In the genomic region with DNA sequence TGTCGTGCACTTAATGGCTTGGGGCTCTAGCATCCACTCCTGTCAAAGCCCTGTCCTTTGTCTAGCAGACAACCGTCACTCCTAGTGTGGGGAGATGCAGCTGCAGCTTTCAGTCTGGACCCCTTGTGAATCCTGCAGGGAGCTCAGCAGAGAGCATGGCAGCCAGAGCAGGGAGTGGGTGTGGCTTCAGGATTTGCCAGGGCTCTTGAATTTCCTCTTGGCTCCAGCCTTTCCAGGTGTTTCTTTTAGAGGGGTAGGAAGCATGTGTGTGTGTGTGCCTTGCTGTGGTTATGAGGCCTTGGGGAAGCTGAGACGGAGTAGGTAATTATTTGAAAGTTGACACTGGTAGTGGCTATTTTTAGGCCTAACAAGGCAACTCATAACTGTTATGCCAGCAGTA, we compare ENCODE assay signal across 9 mouse cellular contexts.
A peak's percentile ranks its signal among the peaks of the same experiment; 100 is the strongest.
DNase-seq lines count a peak whose midpoint lies in the region; ATAC-seq and TF ChIP-seq lines count a peak whose summit lies in the region.
"Had no signal": no experiment of that assay in that cellular context is flagged by ENCODE, and none has a peak within 500 bp of the region (broad histone marks: within the 10 kb centered on the region; RNA-seq: fewer than 3 reads in every experiment).

No protein-coding gene starts in this region.

- H3ac ChIP-seq in myocyte (ENCODE audit: control insufficient read depth, insufficient read length), result no peak overlapping the region

- no peaks in the 10 kb centered on the region for H3K27me3 ChIP-seq in heart, adult 2 months (ENCODE audit: control insufficient read depth, insufficient read depth, low read length)
- H3K27me3 ChIP-seq in forebrain, embryonic 12.5 days, result no peaks in the 10 kb centered on the region
- H3K27me3 ChIP-seq in hindbrain, embryonic 14.5 days (ENCODE audit: control insufficient read depth, insufficient read depth, low read length), result no peaks in the 10 kb centered on the region
- H3K27me3 ChIP-seq in myocyte (ENCODE audit: control insufficient read depth, insufficient read depth, insufficient read length), result no peaks in the 10 kb centered on the region

- TF ChIP-seq CTCF in heart, adult 2 months (IDR thresholded peaks at IDR 0.05), result no peak

- H3K27ac ChIP-seq in heart, adult 2 months, result peak overlapping the region; percentile 66
- no peak overlapping the region for H3K27ac ChIP-seq in forebrain, embryonic 12.5 days
- H3K27ac ChIP-seq in hindbrain, embryonic 14.5 days, result no peak overlapping the region

- peak; percentile 57; the same call in 1 of the 2 replicates for ATAC-seq in forebrain, embryonic 12.5 days (ENCODE audit: low FRiP score)
- ATAC-seq in hindbrain, embryonic 14.5 days (ENCODE audit: low FRiP score), result peak; percentile 19; the same call in 1 of the 2 replicates

- H3K9ac ChIP-seq in heart, adult 2 months (ENCODE audit: low read depth, low read length), result no peak overlapping the region
- no peak overlapping the region for H3K9ac ChIP-seq in forebrain, embryonic 12.5 days
- no peak overlapping the region for H3K9ac ChIP-seq in hindbrain, embryonic 14.5 days

- no peak for TF ChIP-seq POLR2A in heart, adult 2 months (IDR thresholded peaks at IDR 0.05; ENCODE audit: insufficient read depth, low read depth, low read length)
- TF ChIP-seq POLR2A in myocyte (IDR thresholded peaks at IDR 0.05; ENCODE audit: insufficient read length, low read depth), result no peak

- 46% methylated on average over 3 of the region's 3 CpGs for WGBS in heart, adult 2 months
- 35% methylated on average over 3 of the region's 3 CpGs for WGBS in forebrain, embryonic 12.5 days
- 34% methylated on average over 3 of the region's 3 CpGs for WGBS in hindbrain, embryonic 14.5 days

- H3K79me2 ChIP-seq in heart, adult 2 months (replicated peaks; ENCODE audit: control insufficient read depth, insufficient read depth, low read length), result no peaks in the 10 kb centered on the region; the same call in 1 of the 2 replicates
- peaks cover 4% of the 10 kb centered on the region for H3K79me2 ChIP-seq in myocyte (ENCODE audit: control insufficient read depth, insufficient read depth)

- H3K4me3 ChIP-seq in heart, adult 2 months, result no peak overlapping the region
- no peak overlapping the region for H3K4me3 ChIP-seq in forebrain, embryonic 12.5 days (replicated peaks)
- H3K4me3 ChIP-seq in hindbrain, embryonic 14.5 days (replicated peaks; ENCODE audit: low read length), result no peak overlapping the region
- no peak overlapping the region for H3K4me3 ChIP-seq in myocyte

- no peak overlapping the region for H3K4me2 ChIP-seq in forebrain, embryonic 12.5 days
- H3K4me2 ChIP-seq in hindbrain, embryonic 14.5 days (replicated peaks), result no peak overlapping the region
- peak overlapping the region; percentile 81 for H3K4me2 ChIP-seq in myocyte (ENCODE audit: low read depth)

- H3K9me3 ChIP-seq in forebrain, embryonic 12.5 days, result no peaks in the 10 kb centered on the region
- no peaks in the 10 kb centered on the region for H3K9me3 ChIP-seq in hindbrain, embryonic 14.5 days (ENCODE audit: control insufficient read depth, low read length)

- DNase-seq in heart, adult 2 months, result peak in 1 of 2 experiments; percentile 13
- DNase-seq in heart, postnatal 25 days (ENCODE audit: low spot score), result no peak
- DNase-seq in hindbrain, embryonic 14.5 days (ENCODE audit: low spot score), result no peak
- DNase-seq in ovary, postnatal 10 days (ENCODE audit: low spot score), result no peak
- no peak for DNase-seq in layer of hippocampus, adult 18-20 months (ENCODE audit: low spot score in 2 of 2)
- no peak for DNase-seq in left cerebral cortex, postnatal 4 days
- DNase-seq: right cerebral cortex, postnatal 4 days had no signal

- peaks cover 9% of the 10 kb centered on the region for H3K36me3 ChIP-seq in heart, adult 2 months (ENCODE audit: control insufficient read depth, insufficient read depth, low read length)
- no peaks in the 10 kb centered on the region for H3K36me3 ChIP-seq in forebrain, embryonic 12.5 days (replicated peaks)
- H3K36me3 ChIP-seq in hindbrain, embryonic 14.5 days (replicated peaks; ENCODE audit: control insufficient read depth, insufficient read depth), result no peaks in the 10 kb centered on the region
- H3K36me3 ChIP-seq in myocyte (ENCODE audit: control insufficient read depth, insufficient read depth), result no peaks in the 10 kb centered on the region

- H3K4me1 ChIP-seq in heart, adult 2 months (ENCODE audit: control insufficient read depth, insufficient read depth, low read length), result peaks cover 14% of the 10 kb centered on the region
- H3K4me1 ChIP-seq in forebrain, embryonic 12.5 days, result peaks cover 19% of the 10 kb centered on the region; the same call in 1 of the 2 replicates
- 0 out of 2 replicates have a peak, but pooled peaks cover 2% of the 10 kb centered on the region for H3K4me1 ChIP-seq in hindbrain, embryonic 14.5 days (replicated peaks; ENCODE audit: control insufficient read depth, insufficient read depth, low read length)

- no peak for TF ChIP-seq EP300 in heart, adult 2 months (IDR thresholded peaks at IDR 0.05; ENCODE audit: insufficient read depth, low read depth, low read length)

- intact Hi-C loops in heart, adult 2 months (cut with DNase I), result loop anchor here (2.0 kb wide), 1 partner anchor 105 kb away; no protein-coding TSS in a partner anchor
- intact Hi-C loops in heart, postnatal 25 days (cut with DNase I), result loop anchor here (5.0 to 10.0 kb wide), 2 partner anchors 103 to 115 kb away; no protein-coding TSS in a partner anchor
- intact Hi-C loops in left cerebral cortex, postnatal 4 days (cut with DNase I), result no loop called here

TF ChIP-seq in myocyte, 11 proteins besides CTCF, POLR2A, EP300 and RAD21:
- TF ChIP-seq MYOD1 (IDR thresholded peaks at IDR 0.05; ENCODE audit: control insufficient read depth in 1 of 3, insufficient read length in 2 of 3, low read depth in 2 of 3), result peak in 1 of 3 experiments; percentile 37
- no peak for TF ChIP-seq SRF (IDR thresholded peaks at IDR 0.05; ENCODE audit: control insufficient read depth, insufficient read length, low read depth)
